Mouse (Mus musculus): Measurements from ENCODE around the gene Arhgap45. TPM values are rescaled to one million over a fixed set of nuclear protein-coding genes. Genes with fewer than 3 reads are reported as not detected.

Gene Arhgap45
- polyA plus RNA-seq (2017; shearing (Covaris generic)): 886 TPM

GRCm38 (mm10) chr10:80016511-80016910 lies at the start of gene Arhgap45:
Gene Arhgap45 (plus strand): TSS chr10:80016653.

DNA sequence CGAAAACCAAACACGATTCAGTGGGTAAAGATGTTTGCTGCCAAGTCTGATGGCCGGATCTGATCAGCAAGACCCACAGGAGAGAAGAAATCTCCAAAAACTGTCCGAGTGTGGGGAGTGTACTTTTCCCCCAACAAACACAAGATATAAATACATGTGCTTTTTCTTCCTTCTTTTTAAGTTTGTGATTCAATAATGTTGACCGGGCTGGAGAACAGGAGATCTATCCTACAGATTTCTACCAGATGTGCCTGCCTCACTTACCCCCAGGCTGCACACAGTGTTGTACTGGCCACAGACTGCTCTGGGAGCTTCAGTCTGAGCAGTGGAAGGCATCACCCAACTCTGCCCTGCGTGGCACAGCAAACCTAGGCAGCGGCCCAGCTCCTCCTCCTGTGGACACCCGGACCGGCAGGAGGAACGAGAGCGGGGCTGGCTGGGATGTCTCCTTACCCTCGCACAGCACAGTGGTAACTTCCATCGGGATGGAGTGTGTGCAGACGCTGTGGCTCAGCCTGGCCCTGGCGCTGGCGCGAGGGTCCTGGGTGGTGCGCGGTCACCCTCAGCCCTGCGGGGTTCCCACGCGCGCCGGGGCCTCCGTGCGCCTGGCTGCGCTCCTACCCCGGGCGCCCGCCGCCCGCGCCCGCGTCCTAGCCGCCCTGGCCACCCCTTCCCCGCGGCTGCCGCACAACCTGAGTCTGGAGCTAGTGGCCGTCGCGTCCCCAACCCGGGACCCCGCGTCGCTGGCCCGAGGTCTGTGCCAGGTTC lies 45.9 kb upstream of the Arhgap45 start, which contains the start of gene Grin3b:
Gene Grin3b, plus strand, starts transcription at position 301 of the 768 bp plus-strand sequence.

GRCm38 (mm10) chr10:79984195-79984816 lies 32.1 kb upstream of the Arhgap45 start, which contains the start of gene Tmem259:
Gene Tmem259 (minus strand): TSS chr10:79984330.

GRCm38 (mm10) chr10:79988506-79989271 lies 27.8 kb upstream of the Arhgap45 start, which contains the start of gene Cnn2:
Gene Cnn2 (plus strand): TSS chr10:79988584.

DNA sequence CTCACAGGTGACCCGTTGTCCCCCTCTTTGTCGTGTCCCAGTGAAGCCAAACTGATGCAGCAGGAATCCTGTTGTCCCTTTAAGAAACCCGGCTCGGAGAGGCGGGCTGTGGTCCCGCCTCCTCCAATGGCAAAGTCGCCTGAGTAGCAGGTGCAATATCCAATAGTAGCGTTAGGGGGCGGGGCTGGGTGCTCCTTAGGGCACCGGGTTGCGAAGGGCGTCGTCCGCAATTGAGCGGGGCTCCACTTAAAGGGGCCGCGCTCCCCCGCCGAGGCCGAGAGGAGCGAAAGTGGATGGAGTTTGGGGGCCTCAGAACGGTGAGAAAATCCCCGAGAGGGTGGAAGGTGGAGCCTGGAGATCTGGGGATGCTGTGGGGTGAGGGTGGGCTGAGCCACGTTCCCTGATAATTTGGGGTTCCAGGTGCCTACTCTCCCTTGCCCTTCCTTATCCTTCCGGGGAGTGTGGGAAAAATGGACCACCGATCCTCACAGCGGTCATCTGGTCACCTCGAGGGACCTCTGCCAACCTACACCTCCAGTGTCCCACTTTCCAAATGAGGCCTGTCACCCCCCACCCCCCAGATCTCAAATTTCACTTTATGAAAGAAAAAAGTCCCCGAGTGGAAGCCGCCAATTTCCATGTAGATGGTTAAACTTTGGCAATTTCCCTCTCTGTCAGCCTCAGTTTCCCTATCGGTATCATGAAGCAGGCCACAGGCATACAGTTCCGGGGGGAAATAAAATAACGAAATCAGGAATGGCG lies 20.0 kb upstream of the Arhgap45 start, which contains the start of gene Abca7:
Gene Abca7, plus strand, starts transcription at position 223 of the 762 bp plus-strand sequence.

GRCm38 (mm10) chr10:80039559-80039979 lies 23.1 kb downstream of the Arhgap45 start, which contains the start of gene Polr2e:
Gene Polr2e (minus strand): TSS chr10:80039795.

DNA sequence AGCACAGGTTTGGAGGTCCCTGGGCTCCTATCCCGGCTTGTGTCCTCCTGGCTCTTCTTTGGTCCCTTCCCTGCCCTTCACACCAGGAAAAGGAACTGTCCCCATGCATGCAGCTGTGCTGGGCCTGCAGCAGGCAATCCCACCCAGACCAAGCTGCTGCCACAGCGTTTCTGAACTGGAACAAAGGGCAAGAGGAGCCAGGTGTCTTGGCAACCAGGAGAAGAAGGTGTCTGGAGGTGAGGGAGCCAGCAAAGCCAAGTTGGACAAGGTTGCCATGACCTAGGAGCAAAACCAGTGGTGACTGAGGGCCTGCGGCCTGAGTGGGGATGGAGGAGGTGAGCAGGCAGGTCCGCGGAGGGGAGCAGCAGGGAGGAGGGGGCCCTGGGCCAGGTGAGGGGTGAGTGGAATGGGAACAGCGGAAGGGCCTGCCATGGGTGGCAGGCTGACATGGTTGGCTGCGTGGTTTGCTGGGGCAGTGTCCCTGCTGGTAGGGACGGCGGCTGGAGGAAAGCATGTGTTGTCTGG lies 30.6 kb downstream of the Arhgap45 start, which contains the start of gene Gpx4:
Gene Gpx4, plus strand, starts transcription at position 126 of the 525 bp plus-strand sequence.

Other genes with a start within 250 kb of the Arhgap45 start
- 5.1 TPM for gene Rnf126, start 249.7 kb upstream of the Arhgap45 start, polyA plus RNA-seq (2017; shearing (Covaris generic))
- gene Fstl3, start 239.4 kb upstream of the Arhgap45 start, polyA plus RNA-seq (2017; shearing (Covaris generic)): 0.68 TPM
- gene Prss57, start 225.7 kb upstream of the Arhgap45 start, polyA plus RNA-seq (2017; shearing (Covaris generic)): not detected
- gene Palm, start 223.1 kb upstream of the Arhgap45 start, polyA plus RNA-seq (2017; shearing (Covaris generic)): 0.38 TPM
- gene Misp, start 195.7 kb upstream of the Arhgap45 start, polyA plus RNA-seq (2017; shearing (Covaris generic)): not detected
- gene Ptbp1, start 162.2 kb upstream of the Arhgap45 start, polyA plus RNA-seq (2017; shearing (Covaris generic)): 322 TPM
- not detected for gene Prtn3, start 142.2 kb upstream of the Arhgap45 start, polyA plus RNA-seq (2017; shearing (Covaris generic))
- 3.9 TPM for gene Plppr3, start 142.0 kb upstream of the Arhgap45 start, polyA plus RNA-seq (2017; shearing (Covaris generic))
- gene Elane, start 130.4 kb upstream of the Arhgap45 start, polyA plus RNA-seq (2017; shearing (Covaris generic)): not detected
- not detected for gene Cfd, start 125.8 kb upstream of the Arhgap45 start, polyA plus RNA-seq (2017; shearing (Covaris generic))
- gene Med16, start 107.7 kb upstream of the Arhgap45 start, polyA plus RNA-seq (2017; shearing (Covaris generic)): 20.7 TPM
- gene Gm26602, start 105.8 kb upstream of the Arhgap45 start, polyA plus RNA-seq (2017; shearing (Covaris generic)): 15.2 TPM
- 0.28 TPM for gene Kiss1r, start 99.7 kb upstream of the Arhgap45 start, polyA plus RNA-seq (2017; shearing (Covaris generic))
- gene R3hdm4, start 95.4 kb upstream of the Arhgap45 start, polyA plus RNA-seq (2017; shearing (Covaris generic)): 208 TPM
- 12.7 TPM for gene Arid3a, start 89.6 kb upstream of the Arhgap45 start, polyA plus RNA-seq (2017; shearing (Covaris generic))
- gene Wdr18, start 56.5 kb upstream of the Arhgap45 start, polyA plus RNA-seq (2017; shearing (Covaris generic)): 78.4 TPM
- gene Grin3b, start 45.9 kb upstream of the Arhgap45 start, polyA plus RNA-seq (2017; shearing (Covaris generic)): not detected
- gene Tmem259, start 32.3 kb upstream of the Arhgap45 start, polyA plus RNA-seq (2017; shearing (Covaris generic)): 6.6 TPM
- gene Cnn2, start 28.1 kb upstream of the Arhgap45 start, polyA plus RNA-seq (2017; shearing (Covaris generic)): 1,121 TPM
- gene Abca7, start 20.2 kb upstream of the Arhgap45 start, polyA plus RNA-seq (2017; shearing (Covaris generic)): 76.2 TPM
- gene Polr2e, start 23.1 kb downstream of the Arhgap45 start, polyA plus RNA-seq (2017; shearing (Covaris generic)): 193 TPM
- 519 TPM for gene Gpx4, start 30.5 kb downstream of the Arhgap45 start, polyA plus RNA-seq (2017; shearing (Covaris generic))
- gene Sbno2, start 88.9 kb downstream of the Arhgap45 start, polyA plus RNA-seq (2017; shearing (Covaris generic)): 66.2 TPM
- gene Stk11, start 99.2 kb downstream of the Arhgap45 start, polyA plus RNA-seq (2017; shearing (Covaris generic)): 13.7 TPM
- gene Atp5d, start 122.0 kb downstream of the Arhgap45 start, polyA plus RNA-seq (2017; shearing (Covaris generic)): 476 TPM
- 2.1 TPM for gene Cbarp, start 124.2 kb downstream of the Arhgap45 start, polyA plus RNA-seq (2017; shearing (Covaris generic))
- 3.1 TPM for gene Midn, start 131.6 kb downstream of the Arhgap45 start, polyA plus RNA-seq (2017; shearing (Covaris generic))
- 100 TPM for gene Cirbp, start 149.3 kb downstream of the Arhgap45 start, polyA plus RNA-seq (2017; shearing (Covaris generic))
- gene 1600002K03Rik, start 156.3 kb downstream of the Arhgap45 start, polyA plus RNA-seq (2017; shearing (Covaris generic)): 31.4 TPM
- gene Efna2, start 162.8 kb downstream of the Arhgap45 start, polyA plus RNA-seq (2017; shearing (Covaris generic)): 0.46 TPM
- 112 TPM for gene Mum1, start 209.8 kb downstream of the Arhgap45 start, polyA plus RNA-seq (2017; shearing (Covaris generic))
- gene Ndufs7, start 232.5 kb downstream of the Arhgap45 start, polyA plus RNA-seq (2017; shearing (Covaris generic)): 282 TPM
- 1.6 TPM for gene Gamt, start 244.4 kb downstream of the Arhgap45 start, polyA plus RNA-seq (2017; shearing (Covaris generic))
- gene Dazap1, start 244.8 kb downstream of the Arhgap45 start, polyA plus RNA-seq (2017; shearing (Covaris generic)): 50.4 TPM